Mouse (Mus musculus) neural tube, embryonic 11.5 days (tissue): ENCODE data around the gene Cdh13. TPM values are rescaled to one million over a fixed set of nuclear protein-coding genes. Genes with fewer than 3 reads are reported as not detected.

ENCODE experiments used
- ATAC-seq: fragments of 200-750 bp; cut with Nextera tagmentation; 2 replicates; pipeline ENCODE4 v1.8.0; 2017; ENCODE audit warnings: moderate number of reproducible peaks, mild to moderate bottlenecking, moderate TSS enrichment, moderate library complexity; ENCODE audit not compliant: insufficient read depth, low FRiP score, low TSS enrichment
- DNase-seq: peaks from one replicate; pipeline ENCODE4 v3.0.0-alpha.2; 2015; ENCODE audit warnings: low spot score
- H3K27ac ChIP-seq: fragments of 300-500 bp; sonication (generic); 2 replicates; pipeline ENCODE4 v1.5.1; 2014; ENCODE audit warnings: low read depth, mild to moderate bottlenecking, low read length
- H3K27me3 ChIP-seq: fragments of 300-500 bp; sonication (generic); 2 replicates; pipeline ENCODE4 v1.6.1; 2014; ENCODE audit warnings: mild to moderate bottlenecking, low read length, mixed read lengths; ENCODE audit not compliant: control insufficient read depth, insufficient read depth
- H3K36me3 ChIP-seq: fragments of 300-500 bp; sonication (generic); 2 replicates; pipeline ENCODE4 v1.6.1; 2014; ENCODE audit warnings: mild to moderate bottlenecking, low read length, moderate library complexity, mixed read lengths; ENCODE audit not compliant: control insufficient read depth, insufficient read depth
- H3K4me1 ChIP-seq: fragments of 300-500 bp; sonication (generic); 2 replicates; pipeline ENCODE4 v1.6.1; 2014; ENCODE audit warnings: low read length, mixed read lengths; ENCODE audit not compliant: control insufficient read depth, insufficient read depth
- H3K4me2 ChIP-seq: fragments of 300-500 bp; sonication (generic); 2 replicates; pipeline ENCODE4 v1.6.1; 2014; ENCODE audit warnings: low read depth, mild to moderate bottlenecking, moderate library complexity
- H3K4me3 ChIP-seq: fragments of 300-500 bp; sonication (generic); 2 replicates; pipeline ENCODE4 v1.5.1; 2014; ENCODE audit warnings: low read depth, low read length
- H3K9ac ChIP-seq: fragments of 300-500 bp; sonication (generic); 2 replicates; pipeline ENCODE4 v1.6.1; 2014; ENCODE audit warnings: mild to moderate bottlenecking, low read length
- H3K9me3 ChIP-seq: fragments of 300-500 bp; sonication (generic); 2 replicates; pipeline ENCODE4 v1.6.1; 2016; ENCODE audit warnings: low read length; ENCODE audit not compliant: control insufficient read depth
- WGBS: fragments of 180-500 bp; shearing (Covaris S2); extraction: QIAGEN DNeasy Blood & Tissue Kit; methylation state at CpG from one replicate; pipeline ENCODE4 v1.1.7; 2014; 5-methylcytosine and 5-hydroxymethylcytosine counted together
- polyA plus RNA-seq: library from polyadenylated mRNA; unstranded; fragments of >200 nt; fragmentation: Nextera tagmentation; extraction: Ambion mirVana; gene quantifications from 2 replicates; pipeline ENCODE4 v1.2.1, GENCODE M21; 2014

Cdh13 gene
- polyA plus RNA-seq, 1 experiment from 2014 or later = 20.5 TPM

DNA sequence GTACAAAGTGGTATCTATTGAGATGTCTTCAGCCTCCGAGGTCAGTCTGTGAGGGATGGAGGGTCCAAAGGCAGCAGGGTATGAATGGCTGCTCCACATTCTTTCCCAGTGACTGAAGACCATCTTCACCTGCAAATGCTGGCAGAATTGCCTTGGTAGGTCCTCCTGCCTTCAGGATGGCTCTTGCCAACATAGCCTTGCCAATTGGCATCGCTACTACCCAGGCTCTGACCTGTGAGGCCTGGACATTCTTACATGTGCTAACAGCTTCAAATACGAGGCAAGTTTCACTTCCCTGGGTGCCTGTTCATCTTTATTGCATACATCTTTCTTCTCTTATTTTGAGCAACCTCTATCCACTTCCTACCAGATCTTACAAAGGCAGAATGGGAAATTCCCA is 425.8 kb downstream of the Cdh13 start:
- Histone ChIP-seq H3K4me1 (no peaks in the 10 kb centered on the region), H3K4me3 (no peak overlapping the region), H3K27ac (no peak overlapping the region), H3K36me3 (no peaks in the 10 kb centered on the region), H3K4me2 (no peak overlapping the region), H3K9ac (no peak overlapping the region), H3K9me3 (no peaks in the 10 kb centered on the region), H3K27me3 (no peaks in the 10 kb centered on the region)
- no peak for ATAC-seq
- WGBS = 93% methylated on average over 3 of the region's 3 CpGs
- DNase-seq = no peak

DNA sequence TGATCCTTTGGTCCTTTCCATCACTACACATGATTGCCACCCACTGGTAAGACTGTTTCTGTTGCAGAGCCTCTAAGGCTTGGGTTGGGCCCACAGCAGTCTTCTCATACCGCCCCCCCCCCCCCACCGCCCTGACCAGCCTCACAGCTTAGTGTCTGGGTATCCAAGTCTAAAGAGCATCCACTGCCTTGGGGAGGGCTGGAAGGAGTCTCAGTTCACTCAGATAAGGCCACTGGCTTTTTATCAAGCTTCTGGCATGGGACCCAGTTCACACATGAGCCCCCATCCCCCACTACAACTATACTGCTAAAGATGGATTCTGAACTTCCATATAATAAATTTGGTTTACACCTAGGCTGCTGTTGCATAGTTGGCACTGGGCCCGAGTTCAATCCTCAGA is 428.1 kb downstream of the Cdh13 start:
- Histone ChIP-seq H3K4me1 (no peaks in the 10 kb centered on the region), H3K4me3 (no peak overlapping the region), H3K36me3 (no peaks in the 10 kb centered on the region), H3K27ac (no peak overlapping the region), H3K9ac (no peak overlapping the region), H3K9me3 (no peaks in the 10 kb centered on the region), H3K27me3 (no peaks in the 10 kb centered on the region), H3K4me2 (no peak overlapping the region)
- 89% methylated on average over 3 of the region's 3 CpGs for WGBS
- ATAC-seq (no peak), DNase-seq (no peak)

DNA sequence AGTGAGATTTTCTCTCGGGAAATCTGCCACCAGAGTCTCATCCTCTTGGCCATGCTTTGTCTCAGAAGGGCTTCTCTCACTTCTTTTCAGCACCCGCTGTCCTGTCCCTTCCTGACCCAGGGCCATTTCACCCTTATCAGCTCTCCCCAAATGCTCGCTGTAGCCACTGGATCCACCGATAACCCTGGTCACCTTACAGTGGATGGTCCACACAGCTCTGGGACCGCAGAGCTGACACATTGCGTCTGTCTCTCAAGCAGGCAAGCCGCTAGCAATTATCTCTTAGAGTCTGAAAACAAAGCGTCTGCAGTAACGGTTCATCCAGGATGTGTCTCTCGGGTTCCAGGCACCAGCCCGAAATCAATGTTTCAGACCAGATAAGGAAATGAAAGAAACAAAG is 429.6 kb downstream of the Cdh13 start:
- WGBS = 89% methylated on average over 11 of the region's 11 CpGs
- no peaks in the 10 kb centered on the region for H3K27me3 ChIP-seq
- no peaks in the 10 kb centered on the region for H3K4me1 ChIP-seq
- no peak overlapping the region for H3K9ac ChIP-seq
- ATAC-seq (no peak), DNase-seq (no peak)
- no peak overlapping the region for H3K4me2 ChIP-seq
- no peak overlapping the region for H3K4me3 ChIP-seq
- H3K36me3 ChIP-seq = no peaks in the 10 kb centered on the region
- no peaks in the 10 kb centered on the region for H3K9me3 ChIP-seq
- no peak overlapping the region for H3K27ac ChIP-seq

DNA sequence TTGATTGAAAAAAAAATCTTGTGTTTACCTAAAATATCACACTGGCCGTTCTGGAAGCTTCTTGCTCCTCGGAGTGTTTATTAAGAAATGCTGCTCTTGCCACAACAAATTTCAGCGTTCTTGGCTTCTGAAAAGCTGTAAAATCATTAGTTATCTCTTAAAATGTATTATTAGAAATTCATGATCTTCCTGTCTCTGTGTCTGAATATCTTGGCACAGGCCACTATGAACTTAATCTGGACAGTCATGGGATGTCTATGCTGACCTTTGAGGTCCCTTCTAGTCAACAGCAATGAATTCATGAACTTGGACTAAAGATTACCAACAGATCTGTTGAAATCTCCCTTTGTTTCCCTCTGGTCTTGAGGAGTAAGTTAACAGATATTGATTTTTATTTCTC is 430.1 kb downstream of the Cdh13 start:
- DNase-seq (no peak), ATAC-seq (no peak)
- H3K4me3 ChIP-seq = no peak overlapping the region
- no peaks in the 10 kb centered on the region for H3K27me3 ChIP-seq
- H3K36me3 ChIP-seq = no peaks in the 10 kb centered on the region
- no peak overlapping the region for H3K4me2 ChIP-seq
- 94% methylated on average over 3 of the region's 3 CpGs for WGBS
- no peaks in the 10 kb centered on the region for H3K4me1 ChIP-seq
- no peak overlapping the region for H3K27ac ChIP-seq
- no peak overlapping the region for H3K9ac ChIP-seq
- H3K9me3 ChIP-seq = no peaks in the 10 kb centered on the region

DNA sequence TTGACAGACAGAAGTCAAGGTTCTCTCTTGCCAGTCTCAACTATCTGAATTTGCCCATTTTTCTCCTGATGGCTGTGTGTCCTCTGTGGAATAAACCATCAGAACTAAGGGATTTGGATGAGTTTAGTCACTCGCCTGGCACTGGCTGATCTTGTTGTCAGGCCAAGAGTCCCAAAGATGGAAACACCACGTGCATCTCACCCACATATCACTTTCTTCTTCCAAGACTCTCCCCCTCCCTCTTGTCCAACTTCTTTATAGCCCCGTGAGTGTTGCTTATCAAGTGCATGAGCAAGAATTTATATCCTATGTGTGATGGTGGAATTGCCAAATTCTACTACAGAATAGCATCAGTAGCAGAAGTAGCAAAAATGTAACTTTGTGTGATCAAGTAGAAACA is 439.4 kb downstream of the Cdh13 start:
- H3K27me3 ChIP-seq = no peaks in the 10 kb centered on the region
- H3K4me3 ChIP-seq = no peak overlapping the region
- H3K4me1 ChIP-seq = no peaks in the 10 kb centered on the region
- no peak for ATAC-seq
- H3K9ac ChIP-seq = no peak overlapping the region
- 90% methylated on average over 3 of the region's 3 CpGs for WGBS
- no peak for DNase-seq
- H3K4me2 ChIP-seq = no peak overlapping the region
- H3K9me3 ChIP-seq = no peaks in the 10 kb centered on the region
- H3K36me3 ChIP-seq = no peaks in the 10 kb centered on the region
- H3K27ac ChIP-seq = no peak overlapping the region

DNA sequence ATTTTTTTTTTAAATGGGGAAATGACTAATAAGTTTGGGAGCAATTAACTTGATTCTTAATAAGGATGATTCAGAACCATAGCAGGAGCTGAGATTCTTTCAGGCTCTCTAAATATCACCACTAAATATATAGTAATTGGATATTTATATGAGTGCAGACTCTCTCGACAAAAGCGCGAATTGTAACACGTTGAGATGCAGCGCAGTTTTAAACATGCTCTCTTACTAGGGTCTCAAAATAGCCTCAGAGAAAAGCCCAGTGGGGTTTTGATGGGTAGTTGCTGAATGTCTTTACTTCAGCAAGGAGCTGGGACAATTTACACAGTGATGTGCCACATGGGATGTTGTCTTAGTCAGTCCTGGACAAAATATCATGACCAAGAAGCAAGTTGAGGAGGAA is 442.1 kb downstream of the Cdh13 start:
- ATAC-seq = no peak
- 96% methylated on average over 5 of the region's 5 CpGs for WGBS

DNA sequence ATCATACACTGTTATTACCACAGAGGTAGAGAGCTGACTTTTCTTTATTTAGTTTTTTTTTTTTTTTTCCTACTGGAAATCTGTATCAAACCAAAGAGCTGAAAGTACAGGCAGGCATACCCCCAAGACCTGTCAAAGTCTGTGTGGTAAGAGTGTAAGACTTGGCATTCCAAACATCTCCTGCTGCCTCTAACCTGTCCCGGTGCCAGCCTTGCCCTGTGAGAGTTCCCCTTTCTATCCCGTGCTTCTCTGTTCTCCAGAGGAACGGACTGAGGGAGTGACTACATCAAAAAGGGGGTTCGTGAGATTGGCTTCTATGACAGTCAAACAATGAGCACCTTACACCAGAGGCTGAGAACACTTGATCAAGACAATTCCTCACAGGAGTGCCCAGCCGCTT is 458.2 kb downstream of the Cdh13 start:
- Histone ChIP-seq H3K27ac (no peak overlapping the region), H3K4me2 (no peak overlapping the region), H3K27me3 (no peaks in the 10 kb centered on the region), H3K4me1 (no peaks in the 10 kb centered on the region), H3K9ac (no peak overlapping the region), H3K9me3 (no peaks in the 10 kb centered on the region), H3K4me3 (no peak overlapping the region), H3K36me3 (no peaks in the 10 kb centered on the region)
- 87% methylated on average over 5 of the region's 5 CpGs for WGBS
- no peak for DNase-seq
- no peak for ATAC-seq

More for the DNA sequence above, 442.1 kb downstream of the Cdh13 start:
- Histone ChIP-seq H3K4me2 (no peak overlapping the region), H3K9me3 (no peaks in the 10 kb centered on the region), H3K4me1 (no peaks in the 10 kb centered on the region), H3K9ac (no peak overlapping the region), H3K27me3 (no peaks in the 10 kb centered on the region), H3K4me3 (no peak overlapping the region), H3K36me3 (no peaks in the 10 kb centered on the region), H3K27ac (no peak overlapping the region)
- DNase-seq = no peak

DNA sequence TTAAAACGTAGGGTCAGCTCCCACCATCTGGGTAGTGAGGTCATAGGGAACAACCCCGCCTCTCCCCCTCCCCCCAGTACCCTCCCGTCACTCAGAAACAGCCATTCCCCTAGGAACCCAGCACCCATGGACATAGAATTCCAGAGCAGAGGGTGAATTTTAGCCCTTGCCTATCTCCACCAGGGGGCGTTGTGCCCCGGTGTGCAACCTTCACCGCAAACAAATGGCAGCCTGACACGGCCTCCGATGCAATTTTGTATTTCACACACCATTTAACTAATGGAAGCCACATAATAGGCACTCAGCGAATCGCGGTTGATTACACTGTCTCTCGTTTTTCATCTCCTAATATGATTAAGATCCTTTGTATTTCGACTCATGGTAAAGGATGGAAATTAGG is 461.5 kb downstream of the Cdh13 start:
- no peak overlapping the region for H3K4me2 ChIP-seq
- WGBS = 85% methylated on average over 13 of the region's 13 CpGs
- H3K36me3 ChIP-seq = no peaks in the 10 kb centered on the region
- H3K9me3 ChIP-seq = no peaks in the 10 kb centered on the region
- no peaks in the 10 kb centered on the region for H3K4me1 ChIP-seq
- no peak overlapping the region for H3K4me3 ChIP-seq
- DNase-seq (no peak), ATAC-seq (no peak)
- H3K9ac ChIP-seq = no peak overlapping the region
- H3K27ac ChIP-seq = no peak overlapping the region
- H3K27me3 ChIP-seq = no peaks in the 10 kb centered on the region

DNA sequence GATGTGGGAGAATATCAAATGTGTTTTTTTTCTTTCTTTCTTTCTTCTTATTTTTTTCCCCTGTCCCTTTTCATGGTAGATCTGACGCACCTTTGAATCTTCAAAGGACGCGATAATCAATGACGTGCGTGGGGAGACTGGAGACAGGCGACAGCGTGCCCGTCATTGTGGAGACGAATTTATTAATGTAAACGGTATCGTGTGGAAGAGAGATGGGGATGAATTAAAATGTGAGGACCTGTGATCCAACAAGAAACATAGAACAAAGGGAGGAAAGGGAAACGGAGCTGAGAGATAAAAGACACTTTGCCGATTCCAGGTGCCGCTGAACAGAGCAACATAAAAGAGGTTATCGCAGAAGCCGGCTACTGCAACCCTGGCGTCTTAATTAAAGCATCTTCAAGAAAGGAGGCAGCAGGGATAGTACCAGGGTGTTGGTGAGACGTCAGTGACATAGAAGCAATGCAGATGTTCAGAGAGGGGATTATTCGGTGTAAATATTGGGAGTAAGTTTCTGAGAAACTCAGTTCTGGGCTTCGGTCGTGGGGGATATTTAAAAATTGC is 464.6 kb downstream of the Cdh13 start:
- Histone ChIP-seq H3K4me2 (no peak overlapping the region), H3K4me3 (no peak overlapping the region), H3K36me3 (no peaks in the 10 kb centered on the region), H3K9me3 (no peaks in the 10 kb centered on the region), H3K9ac (no peak overlapping the region), H3K27me3 (no peaks in the 10 kb centered on the region), H3K27ac (no peak overlapping the region), H3K4me1 (no peaks in the 10 kb centered on the region)
- no peak for ATAC-seq
- 92% methylated on average over 21 of the region's 21 CpGs for WGBS
- no peak for DNase-seq
